Mouse (Mus musculus) E14TG2a.4 (cell line): Measurements from ENCODE around the gene Tfap2e.

Source experiments
- H3K27me3 ChIP-seq: 2 replicates; pipeline ENCODE4 v1.6.1; 2014; ENCODE audit warnings: low read length, control low read depth; ENCODE audit not compliant: insufficient read depth
- H3K36me3 ChIP-seq: 2 replicates; pipeline ENCODE4 v1.6.1; 2014; ENCODE audit warnings: low read length, control low read depth; ENCODE audit not compliant: insufficient read depth
- H3K4me1 ChIP-seq: replicated peaks from 2 replicates; pipeline ENCODE4 v1.6.1; 2014; ENCODE audit warnings: low read depth, low read length, control low read depth
- H3K4me3 ChIP-seq: replicated peaks from 2 replicates; pipeline ENCODE4 v1.5.1; 2014; ENCODE audit warnings: mild to moderate bottlenecking, low read length
- H3K9me3 ChIP-seq: 2 replicates; pipeline ENCODE4 v1.6.1; 2014; ENCODE audit warnings: low read length, control low read depth
- CTCF ChIP-seq: conservative IDR thresholded peaks from 2 replicates; pipeline ENCODE4 v1.5.1; 2014; ENCODE audit warnings: low read length
- NANOG ChIP-seq: IDR thresholded peaks from 2 replicates; pipeline ENCODE4 v1.6.1; 2014; ENCODE audit warnings: borderline replicate concordance, low read length, mixed read lengths
- POU5F1 ChIP-seq: IDR thresholded peaks from 2 replicates; pipeline ENCODE4 v1.6.1; 2014; ENCODE audit warnings: low read length, borderline replicate concordance

The Tfap2e gene

GRCm38 (mm10) chr4:126748381-126748780 is 12.3 kb upstream of the Tfap2e start:
- peaks cover 8% of the 10 kb centered on the region; the same call in 1 of the 2 replicates for H3K27me3 ChIP-seq
- TF ChIP-seq NANOG (no peak), POU5F1 (no peak), CTCF (no peak)

DNA sequence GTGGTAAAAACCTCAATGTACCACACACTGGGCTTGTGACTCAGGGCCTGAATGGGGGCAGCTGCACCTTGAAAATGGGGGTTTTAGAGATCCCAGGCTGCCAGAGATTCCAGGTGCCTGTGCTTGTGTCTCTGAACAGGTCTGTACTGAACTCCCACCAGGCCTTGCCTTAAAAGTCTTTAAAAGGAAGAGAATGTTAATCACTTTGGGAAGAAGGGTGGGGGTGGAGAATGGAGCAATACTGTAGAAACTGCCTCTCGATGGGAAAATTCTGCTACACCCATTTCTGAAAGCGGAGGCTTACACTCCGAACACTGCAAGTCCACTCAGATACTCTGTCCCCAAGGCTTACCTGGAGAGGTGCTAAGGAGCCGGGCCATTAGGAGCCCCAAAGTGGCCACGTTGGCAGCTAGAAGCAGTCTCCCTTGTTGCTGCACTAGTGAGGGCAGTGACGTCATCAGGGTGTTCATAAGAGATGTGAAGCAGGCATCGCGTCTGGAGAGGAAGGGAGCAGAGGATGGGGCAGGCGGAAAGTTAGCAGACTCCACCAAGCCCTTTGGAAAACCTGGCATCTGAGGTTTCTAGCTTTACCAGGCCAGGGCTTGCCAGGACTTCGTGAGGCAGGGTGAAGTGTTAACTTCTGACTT is 10.3 kb upstream of the Tfap2e start:
- no peak overlapping the region for H3K4me3 ChIP-seq
- TF ChIP-seq POU5F1 (no peak), NANOG (no peak), CTCF (no peak)
- H3K4me1 ChIP-seq = peaks cover 78% of the 10 kb centered on the region
- 0 out of 2 replicates have a peak, but pooled peaks cover 3% of the 10 kb centered on the region for H3K27me3 ChIP-seq
- H3K36me3 ChIP-seq = peaks cover 65% of the 10 kb centered on the region
- no peaks in the 10 kb centered on the region for H3K9me3 ChIP-seq

More at GRCm38 (mm10) chr4:126748381-126748780, 12.3 kb upstream of the Tfap2e start:
- H3K4me1 ChIP-seq = peaks cover 80% of the 10 kb centered on the region
- H3K9me3 ChIP-seq = no peaks in the 10 kb centered on the region
- peaks cover 65% of the 10 kb centered on the region for H3K36me3 ChIP-seq
- no peak overlapping the region for H3K4me3 ChIP-seq

DNA sequence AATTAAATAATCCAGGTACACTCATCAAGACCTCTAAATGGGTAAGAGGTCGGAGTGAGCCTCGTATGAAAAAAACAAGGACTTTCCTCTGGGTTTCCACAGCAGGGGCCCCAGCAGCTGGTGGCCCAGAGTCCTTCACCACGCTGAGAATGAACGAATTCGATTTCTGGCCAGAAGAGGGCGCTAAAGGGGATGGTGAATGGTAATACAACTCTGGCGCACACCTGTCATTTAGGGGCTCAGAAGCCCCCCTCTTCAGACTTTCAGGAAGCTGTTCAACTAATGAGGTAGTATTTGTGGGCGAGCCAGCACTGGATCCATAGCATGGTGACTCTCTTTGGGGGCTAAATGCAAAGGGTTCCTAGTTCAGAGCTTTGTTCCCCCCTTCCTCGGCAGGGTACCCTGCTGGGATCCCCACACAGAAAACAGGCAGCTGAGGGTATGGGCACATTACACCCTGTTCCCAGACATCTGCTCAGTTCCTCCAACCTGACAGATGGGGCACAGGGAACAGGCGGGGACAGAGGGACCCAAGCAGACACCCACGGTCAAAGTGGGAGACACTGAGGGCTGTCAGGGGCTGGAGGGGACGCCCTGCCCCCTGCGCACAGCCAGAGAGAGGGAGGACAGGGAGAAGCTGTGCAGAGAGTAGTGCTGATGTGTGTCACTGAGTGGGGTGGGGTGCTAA is 9.6 kb upstream of the Tfap2e start:
- peak overlapping the region; percentile 56 for H3K4me3 ChIP-seq
- H3K36me3 ChIP-seq = peaks cover 60% of the 10 kb centered on the region
- H3K9me3 ChIP-seq = no peaks in the 10 kb centered on the region
- peaks cover 75% of the 10 kb centered on the region for H3K4me1 ChIP-seq
- TF ChIP-seq NANOG (no peak), CTCF (peak; percentile 45)
- H3K27me3 ChIP-seq = no peaks in the 10 kb centered on the region

GRCm38 (mm10) chr4:126744831-126745230 is 8.8 kb upstream of the Tfap2e start:
- H3K9me3 ChIP-seq = no peaks in the 10 kb centered on the region
- H3K4me3 ChIP-seq = peak overlapping the region; percentile 67
- peaks cover 71% of the 10 kb centered on the region for H3K4me1 ChIP-seq
- H3K27me3 ChIP-seq = no peaks in the 10 kb centered on the region
- peaks cover 52% of the 10 kb centered on the region for H3K36me3 ChIP-seq
- TF ChIP-seq POU5F1 (no peak), NANOG (no peak), CTCF (no peak)

- no peaks in the 10 kb centered on the region for H3K9me3 ChIP-seq
- H3K4me1 ChIP-seq = peaks cover 73% of the 10 kb centered on the region
- peaks cover 41% of the 10 kb centered on the region for H3K36me3 ChIP-seq
- peaks cover 4% of the 10 kb centered on the region for H3K27me3 ChIP-seq
- H3K4me3 ChIP-seq = peak overlapping the region; percentile 67
- no peak for TF ChIP-seq POU5F1
- no peak for TF ChIP-seq NANOG
- no peak for TF ChIP-seq CTCF
These were observed 7.7 kb upstream of the Tfap2e start for GRCm38 (mm10) chr4:126743713-126744112.

DNA sequence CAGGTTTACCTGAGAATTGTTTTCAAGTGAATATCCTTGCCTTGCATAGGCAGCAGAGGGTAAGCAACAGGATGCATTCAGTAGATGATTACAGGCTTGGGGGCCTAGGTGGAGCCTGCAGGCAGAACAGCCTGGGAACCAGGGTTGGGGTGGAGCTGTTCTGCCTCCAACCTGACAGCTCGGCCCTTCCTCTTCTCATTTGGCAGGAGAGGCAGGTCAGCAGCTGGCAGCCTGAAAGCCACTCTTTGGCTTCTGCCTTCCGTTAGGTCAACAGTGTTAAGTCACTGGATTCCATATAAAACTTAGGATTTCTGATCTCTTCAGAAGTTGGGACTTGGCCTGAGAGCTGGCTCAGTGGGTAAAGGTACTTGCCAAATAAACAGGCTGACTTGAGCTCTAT is 6.9 kb upstream of the Tfap2e start:
- TF ChIP-seq NANOG (no peak), CTCF (no peak), POU5F1 (no peak)
- Histone ChIP-seq H3K9me3 (no peaks in the 10 kb centered on the region), H3K4me3 (no peak overlapping the region), H3K27me3 (peaks cover 11% of the 10 kb centered on the region), H3K4me1 (peaks cover 70% of the 10 kb centered on the region), H3K36me3 (peaks cover 33% of the 10 kb centered on the region)

- peaks cover 26% of the 10 kb centered on the region for H3K27me3 ChIP-seq
- H3K4me3 ChIP-seq = 0 out of 2 replicates have a peak overlapping the region, but pooled peaks have one; percentile 7
- H3K4me1 ChIP-seq = peaks cover 61% of the 10 kb centered on the region
- H3K36me3 ChIP-seq = peaks cover 19% of the 10 kb centered on the region
- TF ChIP-seq CTCF (peak; percentile 93), NANOG (no peak)
- no peaks in the 10 kb centered on the region for H3K9me3 ChIP-seq
These were observed 5.4 kb upstream of the Tfap2e start for GRCm38 (mm10) chr4:126741448-126741847.

DNA sequence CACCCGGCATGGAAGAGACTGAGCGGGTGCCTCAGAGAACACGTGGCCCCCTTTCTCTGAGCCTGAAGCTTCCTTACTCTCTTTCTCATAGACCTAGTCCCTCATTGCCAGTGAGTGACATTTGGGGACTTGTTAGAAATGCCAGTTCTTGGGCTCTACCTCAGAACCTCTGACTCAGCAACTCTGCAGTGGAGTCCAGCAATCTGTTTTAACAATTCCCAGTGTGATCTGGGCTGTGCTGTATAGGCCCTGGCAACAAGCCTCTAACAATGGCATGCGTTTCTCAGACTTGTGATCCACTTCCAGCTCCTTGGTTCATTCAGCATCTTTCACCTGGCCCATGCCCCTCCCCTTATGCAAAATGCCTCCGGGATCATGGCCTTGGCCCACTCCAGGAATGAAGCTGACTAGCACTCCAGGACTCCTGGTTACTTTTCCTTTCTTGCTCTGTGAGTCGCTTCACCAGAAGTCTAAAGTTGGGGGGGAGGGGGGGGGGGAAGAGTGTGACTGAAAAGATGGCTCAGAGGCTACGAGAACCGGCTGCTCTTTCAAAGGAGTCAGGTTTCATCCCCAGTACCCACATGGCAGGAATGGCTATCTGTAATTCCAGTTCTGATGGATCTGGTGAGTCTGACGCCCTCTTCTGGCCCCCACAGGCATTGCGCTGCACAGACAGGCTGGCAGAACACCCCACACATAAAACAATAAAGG is 4.1 kb upstream of the Tfap2e start:
- TF ChIP-seq POU5F1 (peak; percentile 53; the same call in 1 of the 2 replicates), NANOG (no peak), CTCF (peak; percentile 80)
- peaks cover 39% of the 10 kb centered on the region for H3K27me3 ChIP-seq
- peaks cover 7% of the 10 kb centered on the region for H3K36me3 ChIP-seq
- 0 out of 2 replicates have a peak overlapping the region, but pooled peaks have one; percentile 29 for H3K4me3 ChIP-seq
- H3K4me1 ChIP-seq = peaks cover 56% of the 10 kb centered on the region
- no peaks in the 10 kb centered on the region for H3K9me3 ChIP-seq
